Mouse (Mus musculus) forebrain, embryonic 12.5 days (tissue): Measurements from ENCODE around the gene Serinc2. TPM values are rescaled to one million over a fixed set of nuclear protein-coding genes. Genes with fewer than 3 reads are reported as not detected.

Source experiments
- ATAC-seq: fragments of 200-750 bp; cut with Nextera tagmentation; 2 replicates; pipeline ENCODE4 v1.8.0; 2017; ENCODE audit warnings: moderate TSS enrichment; ENCODE audit not compliant: low FRiP score
- H3K27ac ChIP-seq: fragments of 300-500 bp; sonication (generic); 2 replicates; pipeline ENCODE4 v1.5.1; 2016; ENCODE audit warnings: mild to moderate bottlenecking
- H3K27me3 ChIP-seq: fragments of 300-500 bp; sonication (generic); 2 replicates; pipeline ENCODE4 v1.6.1; 2016; ENCODE audit warnings: mild to moderate bottlenecking
- H3K36me3 ChIP-seq: fragments of 300-500 bp; sonication (generic); replicated peaks from 2 replicates; pipeline ENCODE4 v1.6.1; 2016; ENCODE audit warnings: mild to moderate bottlenecking
- H3K4me1 ChIP-seq: fragments of 300-500 bp; sonication (generic); 2 replicates; pipeline ENCODE4 v1.6.1; 2016
- H3K4me2 ChIP-seq: fragments of 300-500 bp; sonication (generic); 2 replicates; pipeline ENCODE4 v1.6.1; 2016; ENCODE audit warnings: mild to moderate bottlenecking, moderate library complexity
- H3K4me3 ChIP-seq: fragments of 300-500 bp; sonication (generic); replicated peaks from 2 replicates; pipeline ENCODE4 v1.5.1; 2016; ENCODE audit warnings: mild to moderate bottlenecking
- H3K9ac ChIP-seq: fragments of 300-500 bp; sonication (generic); 2 replicates; pipeline ENCODE4 v1.6.1; 2016; ENCODE audit warnings: mild to moderate bottlenecking
- H3K9me3 ChIP-seq: fragments of 300-500 bp; sonication (generic); 2 replicates; pipeline ENCODE4 v1.6.1; 2016
- WGBS: fragments of 180-500 bp; shearing (Covaris S2); methylation state at CpG from one replicate; pipeline ENCODE4 v1.1.7; 2016; 5-methylcytosine and 5-hydroxymethylcytosine counted together
- polyA plus RNA-seq: library from polyadenylated mRNA; unstranded; fragments of >200 nt; fragmentation: Nextera tagmentation; extraction: Ambion mirVana; gene quantifications from 2 replicates; pipeline ENCODE4 v1.2.1, GENCODE M21; 2016

The Serinc2 gene
- polyA plus RNA-seq, 1 experiment from 2014 or later, result 95.5 TPM

DNA sequence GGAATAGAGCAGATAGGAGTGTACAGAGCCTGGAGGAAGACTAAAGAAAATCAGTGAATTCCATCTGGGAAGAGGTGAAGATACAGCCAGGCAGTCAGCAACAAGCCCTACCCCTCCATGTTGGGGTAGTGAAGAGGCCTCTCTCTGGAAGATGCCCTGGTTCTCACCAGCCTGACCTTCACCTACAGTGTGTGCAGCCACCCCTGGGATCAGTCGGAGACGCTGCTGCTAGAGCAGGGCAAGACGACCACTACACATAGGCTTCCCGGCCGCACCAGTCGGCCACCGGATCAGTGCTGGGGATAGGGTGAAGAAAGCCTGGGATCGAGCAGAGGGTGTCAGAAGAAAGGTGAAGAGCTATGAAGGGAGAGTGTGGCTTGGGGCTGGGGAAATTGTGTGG, 30.2 kb upstream of the Serinc2 start:
- Histone ChIP-seq H3K9ac (0 out of 2 replicates have a peak overlapping the region, but pooled peaks have one; percentile 56), H3K27me3 (peaks cover 62% of the 10 kb centered on the region), H3K9me3 (no peaks in the 10 kb centered on the region), H3K4me3 (peak overlapping the region; percentile 50), H3K27ac (no peak overlapping the region), H3K36me3 (peaks cover 12% of the 10 kb centered on the region), H3K4me2 (peak overlapping the region; percentile 97), H3K4me1 (peaks cover 19% of the 10 kb centered on the region)
- no peak; the same call in 1 of the 2 replicates for ATAC-seq
- WGBS, result 44% methylated on average over 8 of the region's 8 CpGs

DNA sequence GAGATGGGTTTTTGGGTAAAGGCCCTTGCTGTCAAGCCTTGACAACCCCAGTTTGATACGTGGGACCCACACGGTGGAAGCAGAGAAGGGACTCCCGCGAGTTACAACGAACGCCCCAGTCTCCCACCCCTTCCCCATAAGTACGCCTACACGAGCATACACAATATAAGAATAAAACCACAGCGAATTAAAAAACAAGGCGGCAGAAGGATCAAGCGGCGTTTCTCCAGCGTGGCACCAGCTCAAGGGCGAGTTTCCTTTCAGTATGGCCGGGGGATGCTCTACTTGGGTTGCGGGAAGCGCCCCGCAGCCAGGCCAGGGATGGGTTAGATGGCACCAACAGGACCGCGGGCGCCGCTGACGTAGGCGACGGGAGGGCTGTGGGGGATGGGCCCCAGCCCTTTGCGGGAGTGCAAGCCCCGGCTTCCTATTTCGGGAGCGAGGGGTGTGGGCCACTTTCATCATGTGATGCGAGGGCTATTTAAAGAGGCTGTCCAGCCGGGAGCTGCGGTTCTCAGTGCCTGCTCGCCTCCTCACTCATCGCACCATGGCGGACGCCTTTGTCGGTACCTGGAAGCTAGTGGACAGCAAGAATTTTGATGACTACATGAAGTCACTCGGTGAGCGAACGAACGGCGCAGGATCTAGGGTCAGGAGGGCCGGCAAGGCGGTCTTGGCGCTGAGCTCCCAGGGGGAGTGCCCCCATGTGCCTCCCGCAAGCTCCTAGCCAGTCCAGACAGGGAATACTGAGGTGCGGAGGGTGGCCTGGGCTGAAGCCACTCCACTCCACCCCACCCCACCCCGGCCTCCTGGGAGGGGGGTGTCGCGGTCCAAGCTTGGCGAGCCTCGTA, 29.5 kb upstream of the Serinc2 start, which contains the start of the genes Fabp3 and Gm10570:
TSS of gene Fabp3 (plus strand) at position 365 of the 851 bp plus-strand sequence.
TSS of gene Gm10570 (minus strand) at position 444 of the 851 bp plus-strand sequence.
- H3K9me3 ChIP-seq, result no peaks in the 10 kb centered on the region
- peaks cover 4% of the 10 kb centered on the region; the same call in 1 of the 2 replicates for H3K36me3 ChIP-seq
- peak within 1 kb of the TSS; percentile 50 for H3K4me3 ChIP-seq
- H3K27me3 ChIP-seq, result peaks cover 62% of the 10 kb centered on the region
- H3K9ac ChIP-seq, result peak within 1 kb of the TSS; percentile 56
- WGBS, result under 1% methylated on average over 52 of the region's 52 CpGs
- no peak within 1 kb of the TSS for H3K27ac ChIP-seq
- H3K4me1 ChIP-seq, result peaks cover 19% of the 10 kb centered on the region
- peak; percentile 63 for ATAC-seq
- peak within 1 kb of the TSS; percentile 97 for H3K4me2 ChIP-seq

DNA sequence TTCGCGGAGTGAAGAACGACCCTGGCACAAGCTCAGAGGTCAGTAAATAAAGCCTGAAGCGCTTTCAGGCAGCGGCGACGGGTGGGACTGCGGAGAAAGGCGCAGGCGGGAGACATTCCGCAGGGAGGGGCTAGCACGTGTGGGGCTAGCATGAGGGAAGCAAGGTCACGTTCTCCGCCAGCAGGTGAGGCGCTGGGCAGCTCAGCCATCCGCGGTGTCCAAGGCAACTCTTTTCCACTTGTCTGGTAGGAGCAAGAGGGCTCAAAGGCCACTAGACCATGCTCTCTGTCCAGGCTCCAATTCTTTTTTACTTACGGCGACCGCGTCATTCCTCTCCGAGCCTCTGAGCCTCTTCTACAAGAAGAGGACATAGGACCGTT, 28.8 kb upstream of the Serinc2 start:
- H3K4me3 ChIP-seq, result peak overlapping the region; percentile 50
- no peaks in the 10 kb centered on the region for H3K36me3 ChIP-seq
- H3K9ac ChIP-seq, result peak overlapping the region; percentile 56
- H3K27me3 ChIP-seq, result peaks cover 65% of the 10 kb centered on the region
- WGBS, result 0% methylated on average over 23 of the region's 23 CpGs
- peak; percentile 66; the same call in 1 of the 2 replicates for ATAC-seq
- H3K4me1 ChIP-seq, result peaks cover 19% of the 10 kb centered on the region
- H3K9me3 ChIP-seq, result no peaks in the 10 kb centered on the region
- H3K4me2 ChIP-seq, result peak overlapping the region; percentile 97
- no peak overlapping the region for H3K27ac ChIP-seq

DNA sequence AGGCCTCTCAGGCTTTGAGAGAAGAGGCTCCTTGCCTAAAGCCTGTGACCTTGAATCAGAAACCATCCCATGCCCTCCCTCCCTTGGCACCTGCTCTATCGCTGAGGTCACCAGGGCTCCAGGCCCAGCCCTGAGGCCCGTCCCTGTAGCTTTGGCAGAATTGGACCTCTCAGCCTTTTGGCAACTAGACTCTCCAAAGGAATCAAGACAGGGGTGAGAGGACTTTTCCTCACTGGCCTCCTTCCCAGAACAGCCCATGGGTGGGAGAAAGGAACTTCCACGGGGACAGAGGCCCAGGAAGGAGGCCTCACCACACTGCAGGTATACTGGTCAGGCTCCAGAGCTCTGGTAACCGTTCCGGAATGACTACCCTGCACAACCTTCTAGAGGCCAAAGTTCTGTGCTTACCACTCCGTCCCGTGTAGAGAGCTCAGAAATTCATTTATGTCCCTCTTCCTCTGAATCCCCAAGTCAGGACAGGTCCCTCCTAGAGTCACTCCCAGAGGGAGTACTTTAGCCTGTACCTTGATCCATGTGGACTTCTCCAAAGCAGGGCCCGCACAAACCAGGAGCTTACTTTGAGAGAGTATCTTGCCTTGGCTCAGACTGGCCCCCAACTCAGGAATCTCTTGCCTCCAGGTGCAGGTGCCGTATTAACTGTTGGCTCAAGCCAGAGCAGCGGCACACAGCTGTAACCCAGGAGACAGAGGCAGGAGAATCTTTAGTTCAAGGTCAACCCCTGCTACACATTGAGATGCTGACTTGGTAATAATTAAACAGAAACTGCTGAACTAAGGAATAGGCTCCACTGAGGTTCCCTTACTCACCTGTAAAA, 28.0 kb upstream of the Serinc2 start:
- Histone ChIP-seq H3K4me2 (0 out of 2 replicates have a peak overlapping the region, but pooled peaks have one; percentile 97), H3K36me3 (no peaks in the 10 kb centered on the region), H3K4me3 (0 out of 2 replicates have a peak overlapping the region, but pooled peaks have one; percentile 50), H3K27me3 (peaks cover 66% of the 10 kb centered on the region), H3K4me1 (peaks cover 19% of the 10 kb centered on the region), H3K27ac (no peak overlapping the region), H3K9ac (no peak overlapping the region), H3K9me3 (no peaks in the 10 kb centered on the region)
- WGBS, result 76% methylated on average over 10 of the region's 10 CpGs
- no peak for ATAC-seq

DNA sequence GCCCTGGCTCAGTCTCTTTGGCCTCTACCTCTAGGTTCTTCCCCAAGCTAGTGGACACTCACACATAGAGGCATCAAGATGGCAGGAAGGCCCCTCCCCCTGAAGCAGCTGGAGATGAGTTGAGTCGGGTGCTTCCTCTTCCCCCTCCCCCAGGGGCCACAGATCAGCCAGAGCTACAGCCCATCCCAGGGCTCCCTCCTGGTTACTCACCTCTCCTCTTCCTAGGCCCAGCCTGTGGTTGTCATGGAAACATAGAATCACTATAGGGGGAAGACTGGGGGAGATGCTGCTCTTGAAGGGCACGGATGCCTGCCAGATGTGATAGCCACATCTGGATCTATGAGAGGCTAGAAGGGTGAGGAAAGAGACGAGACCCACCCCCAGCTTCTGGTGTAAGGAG, 25.7 kb upstream of the Serinc2 start:
- H3K9ac ChIP-seq, result no peak overlapping the region
- H3K4me3 ChIP-seq, result no peak overlapping the region
- H3K27me3 ChIP-seq, result peaks cover 67% of the 10 kb centered on the region
- WGBS, result 16% methylated on average over 3 of the region's 3 CpGs
- H3K4me2 ChIP-seq, result no peak overlapping the region
- no peaks in the 10 kb centered on the region for H3K9me3 ChIP-seq
- no peak for ATAC-seq
- no peak overlapping the region for H3K27ac ChIP-seq
- H3K4me1 ChIP-seq, result peaks cover 19% of the 10 kb centered on the region
- H3K36me3 ChIP-seq, result no peaks in the 10 kb centered on the region

DNA sequence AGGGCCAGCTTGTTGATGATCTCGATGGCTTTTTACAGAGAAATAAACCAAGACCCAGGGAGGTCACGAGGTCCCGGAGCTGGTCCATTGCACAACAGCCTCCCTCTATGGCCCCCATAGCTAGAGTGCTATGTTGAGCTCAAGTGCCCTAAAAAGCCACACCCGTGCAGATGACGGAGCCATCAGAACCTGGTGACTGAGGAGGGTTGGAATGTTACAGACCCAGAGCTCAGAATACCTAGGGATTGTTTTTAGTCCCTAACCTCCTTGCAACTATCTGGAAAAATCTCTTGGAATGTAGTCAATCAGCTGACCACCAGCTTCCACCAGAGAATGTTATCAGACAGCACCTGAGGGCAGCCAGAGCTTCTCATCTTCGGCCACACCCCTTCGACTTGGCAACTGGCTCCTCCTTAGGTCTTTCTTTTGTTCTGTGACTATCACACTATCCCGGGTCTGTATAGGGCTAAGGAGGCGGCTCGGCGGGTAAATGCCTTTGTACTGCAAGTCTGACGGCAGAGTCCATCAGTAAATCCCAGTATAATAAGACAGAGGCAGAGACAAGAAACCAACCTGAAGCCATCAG, 23.4 kb upstream of the Serinc2 start:
- Histone ChIP-seq H3K4me3 (no peak overlapping the region), H3K4me2 (no peak overlapping the region), H3K9me3 (no peaks in the 10 kb centered on the region), H3K4me1 (peaks cover under 1% of the 10 kb centered on the region), H3K27me3 (peaks cover 44% of the 10 kb centered on the region), H3K36me3 (no peaks in the 10 kb centered on the region), H3K9ac (no peak overlapping the region), H3K27ac (no peak overlapping the region)
- 52% methylated on average over 12 of the region's 12 CpGs for WGBS
- ATAC-seq, result no peak

DNA sequence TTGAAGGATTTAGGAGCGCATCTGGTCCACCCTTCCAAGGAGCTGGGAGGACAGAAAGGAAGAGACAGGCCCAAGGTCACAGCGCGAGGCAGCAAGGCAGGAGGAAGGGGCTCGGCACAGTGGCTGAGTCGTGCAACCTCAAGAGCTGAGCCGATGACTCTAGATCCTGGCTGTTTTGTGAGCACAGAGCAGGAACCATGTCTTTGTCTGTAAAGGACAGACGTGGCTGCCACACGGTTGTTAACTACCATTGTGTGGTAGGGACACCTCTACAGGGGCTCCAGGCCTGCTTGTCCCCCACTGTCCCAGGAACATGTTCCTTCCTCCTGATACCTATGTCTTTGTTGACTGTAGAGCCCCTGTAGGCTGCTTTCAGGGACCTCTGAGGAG, 20.6 kb upstream of the Serinc2 start:
- WGBS, result 71% methylated on average over 8 of the region's 8 CpGs
- H3K9ac ChIP-seq, result no peak overlapping the region
- peaks cover 19% of the 10 kb centered on the region; the same call in 1 of the 2 replicates for H3K27me3 ChIP-seq
- H3K36me3 ChIP-seq, result no peaks in the 10 kb centered on the region
- peaks cover 4% of the 10 kb centered on the region for H3K4me1 ChIP-seq
- no peaks in the 10 kb centered on the region for H3K9me3 ChIP-seq
- no peak overlapping the region for H3K4me3 ChIP-seq
- H3K27ac ChIP-seq, result no peak overlapping the region
- H3K4me2 ChIP-seq, result no peak overlapping the region
- no peak for ATAC-seq

DNA sequence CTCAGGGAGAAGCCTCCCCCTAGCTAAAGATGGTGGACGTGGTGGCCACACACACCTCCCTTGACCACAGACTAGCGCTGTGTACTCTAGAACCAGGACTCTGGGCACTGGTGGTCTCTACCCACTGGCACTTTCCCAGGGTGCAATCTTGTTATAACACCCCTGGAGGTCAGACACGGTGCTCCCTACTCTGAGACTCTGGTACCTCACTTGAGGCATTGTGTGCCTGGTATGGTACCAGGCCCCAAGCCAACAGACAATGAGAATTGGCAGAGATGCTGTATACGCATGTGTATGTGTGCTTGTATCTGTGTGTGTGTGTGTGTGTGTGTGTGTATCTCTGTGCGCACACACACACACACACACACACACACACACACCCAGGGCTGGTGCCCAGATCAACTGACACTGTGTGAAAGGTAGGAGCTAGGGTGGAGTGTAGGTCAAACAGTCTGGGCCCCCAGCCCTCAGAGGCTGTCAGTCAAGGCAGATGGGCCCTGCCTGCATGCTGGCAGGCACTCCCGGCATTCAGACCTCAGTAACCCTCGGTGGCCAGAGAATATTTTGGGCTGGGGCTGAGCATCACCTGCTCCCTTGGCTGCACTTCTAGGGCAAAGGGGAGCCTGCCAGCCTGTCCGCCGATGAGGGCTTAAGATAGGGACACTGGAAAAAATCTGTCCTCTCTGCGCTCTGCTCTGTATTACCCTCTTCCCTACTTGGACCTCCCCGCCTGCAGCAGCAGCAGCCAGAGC, 20.0 kb upstream of the Serinc2 start:
- no peak for ATAC-seq
- no peaks in the 10 kb centered on the region for H3K36me3 ChIP-seq
- H3K4me2 ChIP-seq, result no peak overlapping the region
- peaks cover 4% of the 10 kb centered on the region for H3K4me1 ChIP-seq
- H3K27ac ChIP-seq, result no peak overlapping the region
- H3K9ac ChIP-seq, result no peak overlapping the region
- 0 out of 2 replicates have a peak, but pooled peaks cover 15% of the 10 kb centered on the region for H3K27me3 ChIP-seq
- WGBS, result 79% methylated on average over 11 of the region's 11 CpGs
- H3K4me3 ChIP-seq, result no peak overlapping the region
- H3K9me3 ChIP-seq, result no peaks in the 10 kb centered on the region

DNA sequence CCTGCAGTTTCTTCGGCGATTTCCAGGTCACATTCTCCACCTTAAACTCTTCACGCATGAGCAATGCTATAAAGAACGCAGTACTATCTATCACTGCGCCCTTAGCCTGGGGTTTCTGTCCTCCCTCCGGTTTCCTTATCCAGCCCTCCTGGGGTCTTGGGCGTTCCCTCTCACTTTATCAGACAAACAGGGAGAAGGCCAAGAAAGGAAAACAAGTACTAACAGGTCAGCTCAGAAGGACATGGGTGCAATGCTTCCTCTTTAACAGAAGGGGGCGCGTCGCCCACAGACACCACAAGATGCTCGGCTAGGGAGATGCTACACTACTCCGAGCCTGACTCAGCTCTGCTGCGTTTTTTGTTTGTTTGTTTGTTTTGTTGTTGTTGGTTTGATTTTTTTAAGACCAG, 18.1 kb upstream of the Serinc2 start:
- WGBS, result 22% methylated on average over 13 of the region's 13 CpGs
- H3K9me3 ChIP-seq, result no peaks in the 10 kb centered on the region
- H3K4me3 ChIP-seq, result no peak overlapping the region
- peaks cover 4% of the 10 kb centered on the region for H3K4me1 ChIP-seq
- H3K27me3 ChIP-seq, result 0 out of 2 replicates have a peak, but pooled peaks cover 12% of the 10 kb centered on the region
- H3K4me2 ChIP-seq, result no peak overlapping the region
- no peak overlapping the region for H3K9ac ChIP-seq
- H3K27ac ChIP-seq, result no peak overlapping the region
- no peak for ATAC-seq
- no peaks in the 10 kb centered on the region for H3K36me3 ChIP-seq

DNA sequence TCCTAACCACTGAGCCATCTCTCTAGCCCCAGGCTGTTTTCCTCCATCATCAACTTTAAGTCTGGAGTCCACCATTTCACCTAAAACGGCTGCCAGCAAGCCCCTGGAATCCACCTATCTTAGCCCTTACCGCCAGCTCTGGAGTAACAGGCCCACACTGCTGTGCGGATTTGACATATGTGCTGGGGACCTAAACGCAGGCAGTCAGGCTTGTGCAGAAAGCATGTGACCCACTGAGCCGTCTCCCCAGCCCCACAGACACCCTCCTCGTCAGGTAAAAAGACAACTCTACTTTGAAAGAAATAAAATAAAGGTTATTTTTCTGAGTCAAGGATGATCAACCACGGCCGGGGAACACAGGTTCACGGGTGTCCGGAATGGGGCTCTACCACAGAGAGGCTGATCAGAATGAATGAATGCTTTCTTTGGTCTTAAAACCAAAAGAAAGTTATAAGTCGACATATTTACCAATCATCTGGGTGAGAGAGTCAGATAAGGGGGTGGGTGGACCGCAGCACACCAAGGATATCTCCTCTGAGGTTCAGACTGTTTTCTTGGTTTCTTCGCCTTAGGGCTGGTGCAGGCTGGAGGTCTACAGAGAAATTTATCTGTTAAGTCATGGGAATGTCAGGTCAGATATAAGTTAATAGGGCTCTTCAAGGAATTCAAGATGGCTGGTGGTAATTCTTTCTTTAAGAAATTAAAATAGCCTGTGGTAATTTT, 17.4 kb upstream of the Serinc2 start:
- no peaks in the 10 kb centered on the region for H3K36me3 ChIP-seq
- no peak overlapping the region for H3K9ac ChIP-seq
- peaks cover 4% of the 10 kb centered on the region for H3K4me1 ChIP-seq
- no peak for ATAC-seq
- H3K27me3 ChIP-seq, result 0 out of 2 replicates have a peak, but pooled peaks cover 5% of the 10 kb centered on the region
- no peaks in the 10 kb centered on the region for H3K9me3 ChIP-seq
- H3K27ac ChIP-seq, result no peak overlapping the region
- no peak overlapping the region for H3K4me2 ChIP-seq
- 86% methylated on average over 13 of the region's 13 CpGs for WGBS
- H3K4me3 ChIP-seq, result no peak overlapping the region
